Mouse (Mus musculus): ENCODE data around the gene Taok3.

Taok3 gene

DNA sequence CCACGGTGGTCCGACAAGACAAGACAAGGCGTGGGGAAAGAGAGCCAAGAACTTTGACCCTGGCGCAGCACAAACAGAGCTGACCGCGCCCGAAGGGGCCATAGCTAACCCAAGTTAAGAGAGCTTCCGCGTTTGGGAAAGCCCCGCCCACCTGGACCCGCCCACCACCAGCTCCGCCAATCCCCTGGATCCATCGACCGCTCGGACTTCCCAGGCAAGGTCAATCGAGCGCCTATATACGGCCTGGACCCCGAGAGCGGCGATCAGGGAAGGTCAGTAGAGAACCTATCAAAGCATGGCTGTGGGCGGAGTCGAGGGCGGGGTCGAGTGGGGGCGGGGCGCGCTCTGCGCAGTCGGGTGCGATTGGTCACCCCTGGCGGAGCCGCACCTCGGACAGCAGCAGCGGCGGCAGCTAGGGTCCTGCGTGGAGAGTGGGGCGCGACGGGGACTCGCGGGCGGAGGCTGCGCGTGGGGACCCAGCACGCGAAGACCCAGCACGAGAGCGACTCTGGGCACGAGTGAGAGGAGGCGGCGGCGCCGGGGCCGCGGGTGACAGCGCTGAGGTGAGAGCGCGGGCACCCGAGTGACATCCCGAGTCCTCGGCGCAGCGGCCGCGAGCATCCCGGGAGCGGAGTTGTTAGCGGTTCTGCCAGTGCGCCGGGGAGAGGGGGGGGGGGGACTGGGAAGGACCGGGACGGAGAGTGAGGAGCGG lies at the start of gene Taok3:
TSS of gene Taok3 (plus strand) at position 353 of the 712 bp plus-strand sequence.
- DNase-seq: peak; percentile 99

- no peak for DNase-seq
These were observed 32.2 kb upstream of the Taok3 start for GRCm38 (mm10) chr5:117087718-117088117.

GRCm38 (mm10) chr5:117089147-117089546 lies 30.8 kb upstream of the Taok3 start:
- DNase-seq: no peak

DNA sequence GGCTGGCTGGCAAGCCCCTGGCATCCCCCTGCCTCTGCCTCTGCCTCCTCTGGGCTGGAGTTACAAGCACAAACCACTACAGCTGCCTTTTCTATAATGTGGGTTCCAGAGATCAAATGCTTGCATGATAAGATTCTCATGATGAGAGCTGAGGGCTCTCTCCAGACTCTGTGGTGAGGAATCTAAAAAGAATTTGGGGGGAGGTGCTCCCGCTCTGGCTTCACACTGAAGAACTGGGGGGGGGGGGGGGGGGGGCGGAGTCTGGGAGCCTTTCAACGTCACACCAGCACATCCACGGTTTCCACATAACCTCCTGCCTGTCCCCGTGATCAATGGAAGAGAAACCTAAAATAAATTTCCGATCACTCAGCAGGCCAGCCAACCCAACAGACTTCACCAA lies 30.1 kb upstream of the Taok3 start:
- DNase-seq: no peak

DNA sequence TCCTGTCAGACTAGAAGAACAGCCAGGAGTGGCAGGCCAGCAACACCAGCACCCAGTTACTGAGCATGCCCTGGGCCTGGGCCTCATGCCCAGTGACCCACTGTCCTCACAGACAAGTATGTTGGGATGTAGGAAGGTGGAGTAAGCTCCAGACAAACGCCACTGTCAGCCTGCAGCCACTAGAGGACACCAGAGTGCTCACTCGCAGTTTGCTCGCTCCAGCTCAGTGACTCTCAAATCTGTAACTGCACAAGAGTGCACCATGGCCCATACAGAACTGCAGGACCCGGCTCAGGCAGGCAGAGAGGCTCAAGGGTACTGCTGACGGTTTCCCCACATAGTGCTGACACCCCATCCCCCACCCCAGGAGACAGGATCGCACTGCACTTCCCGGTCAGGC lies 25.5 kb upstream of the Taok3 start:
- DNase-seq: peak; percentile 64

- DNase-seq: peak; percentile 77
These were observed 23.2 kb upstream of the Taok3 start for GRCm38 (mm10) chr5:117096716-117097115.

DNA sequence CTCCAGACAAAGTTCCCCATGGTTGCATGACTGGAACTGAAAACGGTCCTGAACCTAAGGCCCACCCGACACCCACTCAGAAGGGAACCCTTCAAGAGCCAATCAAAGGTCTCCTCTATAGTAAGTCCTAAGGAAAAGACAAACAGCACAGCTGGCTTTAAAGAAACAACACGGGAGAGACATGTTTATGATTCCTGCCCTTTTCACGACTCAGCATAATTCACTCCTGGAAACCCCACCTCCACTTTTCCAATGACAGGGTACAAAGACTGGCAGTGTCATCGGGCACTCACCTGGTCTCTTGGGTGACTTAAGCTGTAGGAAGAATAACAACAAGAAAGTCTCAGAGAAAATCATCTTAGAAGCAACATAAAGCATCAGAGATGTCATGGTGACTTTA lies 20.9 kb upstream of the Taok3 start:
- DNase-seq: no peak

DNA sequence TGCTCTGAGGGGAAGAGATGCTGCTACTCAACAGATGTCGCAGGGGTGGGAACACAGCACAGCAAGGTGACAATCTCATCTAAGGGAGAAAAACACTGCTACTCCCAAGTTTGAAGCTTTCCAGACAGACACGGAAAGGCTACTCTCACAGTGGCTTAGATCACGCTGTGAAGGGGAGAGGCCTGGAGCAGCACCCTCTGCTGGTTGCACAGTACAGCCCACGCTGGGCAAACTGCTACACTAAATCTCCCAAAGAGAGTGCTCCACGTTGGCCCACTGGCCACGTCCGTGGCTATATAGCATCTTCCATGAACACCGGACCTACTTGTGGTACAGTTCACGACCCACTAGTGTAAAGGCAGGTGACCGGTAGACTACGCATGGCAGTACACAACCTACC lies 20.2 kb upstream of the Taok3 start:
- peak; percentile 12 for DNase-seq

DNA sequence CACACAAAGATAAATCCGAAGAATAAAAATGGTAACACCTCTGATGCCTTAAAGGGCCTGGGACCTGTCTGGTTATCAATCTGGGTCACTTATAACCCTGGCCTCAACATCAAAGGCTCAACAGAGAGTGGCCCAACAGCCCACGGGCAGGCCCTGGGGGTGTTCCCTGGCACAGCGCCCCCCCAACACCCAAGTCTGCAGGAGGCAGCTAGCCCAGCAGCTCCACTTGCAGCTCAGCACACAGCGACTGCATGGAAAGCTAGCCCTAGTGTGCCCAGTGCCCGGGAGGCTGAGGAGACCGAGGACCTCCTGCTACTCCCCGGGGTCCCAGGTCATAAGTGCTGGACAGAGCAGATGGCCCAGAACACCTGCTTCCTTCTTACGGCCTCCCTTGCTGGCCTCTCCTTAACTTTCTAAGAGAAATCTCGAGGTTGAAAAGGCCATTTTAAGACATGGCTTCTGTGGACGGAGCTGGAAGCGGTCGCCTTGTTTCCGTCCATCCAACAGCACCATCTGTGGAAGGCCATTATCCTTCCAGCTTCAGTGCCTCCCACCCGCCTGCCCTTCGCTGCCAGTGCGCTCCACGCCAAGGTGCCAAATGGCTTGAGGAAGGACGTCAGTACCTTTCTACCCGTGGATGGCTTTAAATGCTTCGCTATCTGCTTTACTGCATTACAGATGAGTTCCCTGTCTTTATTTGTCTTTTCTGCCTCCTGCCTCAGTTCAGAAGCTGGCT lies 16.6 kb upstream of the Taok3 start:
- peak; percentile 74 for DNase-seq

DNA sequence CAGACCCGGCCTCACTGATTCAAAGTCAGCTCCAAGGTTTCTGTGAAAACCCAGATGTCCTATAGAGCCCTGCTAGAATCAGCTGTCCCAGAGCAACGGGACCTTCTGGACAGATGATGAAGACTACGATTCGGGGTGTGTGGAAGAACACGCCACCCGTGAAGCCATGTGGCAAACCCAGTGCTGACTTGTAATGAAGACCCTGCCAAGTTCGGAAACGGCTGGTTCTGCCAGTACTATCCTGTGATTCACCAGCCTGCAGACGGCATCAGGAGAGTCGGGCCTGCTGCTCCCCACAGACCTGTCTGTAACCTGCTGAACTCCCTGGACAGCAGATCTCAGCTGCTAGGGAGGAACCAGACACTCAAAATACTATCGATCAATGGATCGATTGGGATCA lies 15.6 kb upstream of the Taok3 start:
- peak; percentile 33 for DNase-seq

GRCm38 (mm10) chr5:117105761-117106160 lies 14.2 kb upstream of the Taok3 start:
- peak; percentile 61 for DNase-seq

DNA sequence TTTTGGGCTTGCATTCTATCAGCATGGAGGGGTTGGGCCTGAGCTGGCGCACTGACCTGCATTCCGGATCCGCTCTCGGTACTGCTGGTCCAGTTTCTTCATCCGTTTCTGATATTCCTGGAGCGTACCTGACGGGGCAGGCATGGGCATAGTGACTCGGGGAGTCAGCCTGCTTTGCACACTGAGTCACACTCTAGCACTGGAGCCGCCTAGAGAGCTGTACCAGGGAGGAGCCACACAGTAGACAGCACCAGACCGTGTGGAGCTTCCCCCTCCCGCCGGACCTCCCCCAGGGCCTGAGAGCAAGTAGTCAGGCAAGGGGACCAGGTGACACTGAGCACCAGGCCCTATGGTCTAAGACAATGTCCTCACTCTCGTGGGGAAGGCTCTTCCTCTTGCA lies 11.6 kb upstream of the Taok3 start:
- DNase-seq: peak; percentile 9

GRCm38 (mm10) chr5:117108731-117109130 lies 11.2 kb upstream of the Taok3 start:
- no peak for DNase-seq

- DNase-seq: no peak
These were observed 10.4 kb upstream of the Taok3 start for GRCm38 (mm10) chr5:117109522-117109921.

DNA sequence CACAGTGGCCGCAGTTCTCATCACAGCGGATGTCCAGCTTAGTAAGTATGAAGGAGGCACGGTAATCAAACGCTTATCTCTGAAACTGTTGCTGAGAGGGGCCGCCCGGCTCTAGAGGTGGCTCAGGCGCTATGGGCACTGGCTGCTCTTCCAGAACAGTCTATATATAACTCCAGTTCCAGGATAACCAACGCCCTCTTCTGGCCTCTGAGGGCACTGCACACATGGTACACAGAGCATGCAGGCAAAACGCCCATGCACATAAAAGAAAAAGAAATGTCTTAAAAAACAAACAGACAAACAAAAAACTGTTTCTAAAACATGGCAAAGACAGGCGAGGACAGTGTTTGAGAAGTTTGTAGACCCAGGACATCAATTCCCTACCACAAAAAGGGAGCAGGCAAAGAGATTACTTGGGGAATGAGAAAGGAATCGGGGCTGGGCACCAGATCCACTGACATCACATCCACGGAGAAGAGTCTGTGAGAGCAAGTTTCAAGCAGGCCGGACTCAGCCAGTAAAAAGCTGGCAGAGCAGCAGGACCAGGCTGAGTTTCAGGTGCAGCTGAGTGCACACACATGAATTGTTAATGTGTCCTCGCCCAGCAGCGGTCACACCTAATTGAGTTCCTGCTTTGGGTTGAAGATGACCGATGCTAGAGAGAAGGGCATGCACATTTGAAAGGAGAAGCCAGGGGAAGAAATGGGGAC lies 8.7 kb upstream of the Taok3 start:
- peak; percentile 38 for DNase-seq

- peak; percentile 23 for DNase-seq
These were observed 8.2 kb upstream of the Taok3 start for GRCm38 (mm10) chr5:117111774-117112112.

DNA sequence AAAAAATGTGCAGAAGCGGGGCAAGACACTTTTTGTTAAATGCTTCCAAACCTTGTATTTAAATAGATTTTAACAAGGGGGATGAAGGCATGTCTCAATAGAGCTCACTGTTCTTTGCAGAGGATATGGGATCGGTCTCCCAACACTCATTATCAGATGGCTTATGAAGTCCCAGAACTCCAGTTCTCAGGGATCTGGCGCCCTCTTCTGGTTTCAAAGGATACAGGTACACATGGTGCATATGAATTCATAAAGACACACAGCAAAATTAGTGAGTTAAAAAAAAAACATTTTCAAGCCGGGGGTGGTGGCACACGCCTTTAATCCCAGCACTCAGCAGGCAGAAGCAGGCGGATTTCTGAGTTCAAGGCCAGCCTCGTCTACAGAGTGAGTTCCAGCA lies 6.6 kb upstream of the Taok3 start:
- peak; percentile 53 for DNase-seq

DNA sequence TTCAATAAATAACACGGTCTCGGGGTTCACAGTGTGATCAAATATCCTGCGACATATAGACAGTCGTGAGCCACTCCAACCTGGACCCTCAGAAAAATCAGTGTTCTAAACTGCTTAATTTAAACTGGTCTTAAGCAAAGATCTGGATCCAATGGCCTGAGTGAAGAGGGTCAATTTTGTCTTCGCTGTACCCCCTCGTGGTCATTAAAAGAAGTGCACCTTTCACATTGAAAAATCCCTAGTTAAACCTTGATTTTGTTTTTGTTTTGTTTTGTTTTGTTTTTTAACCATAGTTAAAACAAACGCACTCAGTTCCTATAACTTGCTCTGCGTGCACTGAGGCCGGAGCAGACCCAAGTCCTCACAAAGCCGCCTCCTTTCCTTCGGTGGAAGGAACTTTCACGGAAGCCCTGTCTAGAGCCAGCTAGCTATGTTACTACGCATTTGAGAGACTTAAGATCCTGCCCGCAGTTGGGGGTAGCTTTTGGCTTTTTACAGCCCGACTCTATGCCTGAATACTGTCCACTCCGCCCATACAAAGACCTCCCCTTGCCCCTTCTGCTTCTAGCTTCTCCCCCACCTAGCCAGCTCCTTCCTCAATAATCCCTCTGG lies 5.2 kb upstream of the Taok3 start:
- peak; percentile 72 for DNase-seq

DNA sequence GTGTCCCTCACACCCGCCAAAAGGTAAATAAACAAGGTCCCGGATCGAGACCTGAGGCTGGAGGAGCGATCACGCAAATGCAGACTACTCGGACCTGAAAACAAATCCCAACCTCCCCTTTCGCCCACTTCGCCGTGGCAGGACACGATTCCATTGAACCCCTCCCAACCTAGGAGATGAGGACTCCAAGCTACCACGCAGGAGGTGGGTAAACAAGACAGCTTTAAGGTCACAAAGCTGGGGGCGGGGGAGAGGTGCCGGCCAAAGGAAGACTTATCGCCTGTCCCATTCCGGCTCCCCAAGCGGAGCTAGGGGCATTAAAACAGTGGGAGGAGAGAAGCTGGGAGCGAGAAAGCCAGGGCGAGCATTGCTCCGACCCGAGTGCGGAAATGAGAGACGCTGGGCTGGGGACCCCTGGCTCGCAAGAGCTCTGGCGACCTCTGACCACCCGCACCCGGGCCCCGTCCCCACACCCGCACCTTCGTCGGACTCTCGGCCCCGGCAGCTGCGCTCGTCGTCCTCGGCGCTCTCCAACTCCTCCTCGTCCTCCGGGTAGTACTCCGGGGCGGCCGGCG lies 4.6 kb upstream of the Taok3 start:
- DNase-seq: peak; percentile 68

DNA sequence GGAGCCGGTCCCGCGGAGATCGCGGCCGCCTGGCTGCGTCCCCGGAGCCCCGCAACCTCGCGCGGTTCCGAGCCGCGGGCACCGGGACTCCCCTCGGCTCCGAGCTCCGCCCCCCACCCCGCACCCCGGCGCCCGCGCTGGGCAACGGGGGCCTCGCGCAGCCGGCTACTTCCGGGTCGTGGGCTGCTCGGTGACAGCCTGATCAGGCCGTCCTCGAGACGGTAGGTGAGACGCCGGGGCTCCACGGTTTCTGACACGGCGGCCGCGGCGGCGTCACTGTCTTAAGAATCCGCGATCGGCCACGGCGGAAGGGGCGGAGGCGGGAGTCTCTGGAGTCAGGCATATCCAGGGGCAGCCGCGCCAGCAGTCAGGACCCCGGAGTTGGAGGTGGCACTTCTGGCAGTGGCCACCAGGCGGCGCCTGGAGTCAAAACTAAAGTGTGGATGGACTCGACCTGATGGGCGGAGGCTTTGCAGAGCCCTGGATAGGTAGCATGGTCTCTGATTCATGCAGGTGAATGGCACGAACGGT lies 4.0 kb upstream of the Taok3 start, which contains the start of gene Suds3:
TSS of gene Suds3 (minus strand) at position 278 of the 531 bp plus-strand sequence.
- DNase-seq: peak; percentile 99

DNA sequence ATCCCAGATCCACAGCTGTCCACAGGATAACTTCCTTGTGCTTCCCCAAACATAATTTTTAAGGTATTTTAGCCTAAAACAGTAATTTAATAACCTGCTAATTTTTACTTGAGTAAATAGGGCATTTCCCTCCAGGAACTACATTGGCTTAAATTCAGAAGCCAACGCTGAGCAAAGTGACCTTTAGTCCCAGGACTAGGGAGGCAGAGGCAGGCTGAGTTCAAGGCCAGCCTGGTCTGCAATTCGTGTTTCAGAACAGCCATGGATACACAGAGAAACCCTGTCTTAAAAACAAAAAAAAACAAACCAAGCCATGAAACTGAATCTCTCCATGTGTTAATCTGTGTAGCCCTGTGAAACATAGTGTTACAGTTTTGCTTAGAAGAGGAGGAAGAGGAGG lies 3.3 kb upstream of the Taok3 start:
- DNase-seq: peak; percentile 55

DNA sequence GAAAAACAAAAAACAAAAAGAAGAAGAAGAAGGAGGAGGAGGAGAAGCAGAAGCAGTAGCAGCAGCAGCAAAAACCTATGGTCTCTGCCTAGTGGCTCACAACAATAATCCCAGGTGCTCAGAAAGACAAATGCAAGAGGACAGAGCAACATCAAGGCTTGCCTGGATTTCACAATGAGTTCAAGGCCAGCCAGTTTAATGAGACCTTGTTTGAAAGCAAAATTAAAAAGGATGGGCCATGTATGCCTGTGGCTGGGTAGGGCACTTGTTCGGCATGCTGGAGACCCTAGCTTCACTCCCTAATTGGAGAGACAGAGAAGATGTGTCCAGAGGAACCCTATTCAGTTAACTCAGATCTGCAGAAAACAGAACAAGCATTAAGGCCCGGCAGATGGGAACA lies 2.7 kb upstream of the Taok3 start:
- DNase-seq: no peak

- no peak for DNase-seq
These were observed 2.2 kb upstream of the Taok3 start for GRCm38 (mm10) chr5:117117716-117118115.

Data from cerebellum, adult 9-10 months (tissue).